Mouse (Mus musculus): ENCODE results near the gene Pes1.
"Not testable (repeated sequence)": the region's sequence is repeated elsewhere in the genome, so short reads cannot be mapped to it uniquely, and the experiment has no call there.

Pes1 gene

DNA sequence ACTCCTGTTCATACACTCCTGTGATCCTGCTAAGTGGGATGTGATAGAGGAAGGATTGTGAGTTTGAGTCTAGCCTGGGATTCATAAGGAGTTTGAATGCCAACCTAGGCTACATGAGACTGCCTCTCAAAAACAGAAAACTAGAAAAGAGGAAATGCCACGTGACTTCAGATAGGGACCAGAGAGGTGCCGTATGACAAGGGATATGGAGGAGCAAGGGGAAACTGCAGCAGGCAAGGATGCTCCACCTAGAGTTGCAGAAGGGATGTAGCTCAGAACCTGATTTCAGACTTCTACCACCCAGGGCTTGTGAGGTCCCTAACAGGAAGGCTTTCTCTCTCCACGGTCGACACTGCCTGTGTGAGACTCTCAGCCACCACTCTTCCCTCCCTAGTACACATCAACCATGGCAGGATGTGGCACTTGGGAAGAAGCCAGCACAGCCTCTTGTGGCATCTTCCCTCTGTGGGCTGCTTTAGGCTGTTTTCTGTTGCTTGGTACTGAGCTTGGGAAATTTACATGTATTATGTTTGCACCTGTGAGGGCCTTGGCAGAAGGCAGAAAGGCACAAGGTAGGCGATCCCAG, 41.5 kb downstream of the Pes1 start:
- no peak for DNase-seq (ENCODE audit: low spot score in 2 of 2)

DNA sequence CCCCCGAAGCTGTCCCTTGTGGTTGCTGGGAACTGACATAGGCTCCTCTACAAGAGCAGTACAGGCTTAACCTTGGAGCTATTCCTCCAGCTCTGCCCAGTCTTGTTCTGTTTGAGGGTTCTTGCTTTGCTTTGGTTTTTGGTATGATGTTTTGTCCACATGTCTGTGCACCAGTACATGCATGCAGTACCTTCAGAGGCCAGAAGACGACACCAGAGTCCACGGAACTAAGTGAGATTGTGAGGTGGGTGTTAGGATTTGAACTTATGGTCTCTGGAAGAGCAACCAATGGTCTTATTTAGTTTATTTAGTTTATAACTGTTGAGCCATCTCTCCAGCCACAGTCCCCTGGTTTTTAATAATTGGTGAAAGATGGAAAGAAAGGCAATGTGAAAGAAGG, 42.7 kb downstream of the Pes1 start:
- DNase-seq (ENCODE audit: low spot score in 2 of 2), result no peak

DNA sequence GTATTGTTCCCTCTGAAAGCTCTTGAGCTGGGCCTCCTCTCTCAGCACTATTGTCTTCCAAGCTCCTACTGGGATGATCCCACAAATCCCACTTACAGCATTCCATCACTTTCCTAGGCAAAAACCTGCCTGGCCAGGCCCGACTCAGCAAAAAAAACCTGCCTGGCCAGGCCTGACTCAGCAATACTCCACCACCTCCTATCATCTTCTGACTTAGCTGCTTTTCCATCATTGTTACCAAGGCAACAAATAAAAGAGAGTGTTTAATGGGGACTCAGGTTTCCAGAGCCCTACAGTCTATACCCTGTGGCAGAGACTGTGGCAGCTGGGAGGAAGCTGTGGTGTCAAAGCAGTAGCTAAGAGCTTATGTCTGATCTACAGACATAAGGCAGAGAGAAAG, 48.8 kb downstream of the Pes1 start:
- no peak for DNase-seq (ENCODE audit: low spot score in 2 of 2)

DNA sequence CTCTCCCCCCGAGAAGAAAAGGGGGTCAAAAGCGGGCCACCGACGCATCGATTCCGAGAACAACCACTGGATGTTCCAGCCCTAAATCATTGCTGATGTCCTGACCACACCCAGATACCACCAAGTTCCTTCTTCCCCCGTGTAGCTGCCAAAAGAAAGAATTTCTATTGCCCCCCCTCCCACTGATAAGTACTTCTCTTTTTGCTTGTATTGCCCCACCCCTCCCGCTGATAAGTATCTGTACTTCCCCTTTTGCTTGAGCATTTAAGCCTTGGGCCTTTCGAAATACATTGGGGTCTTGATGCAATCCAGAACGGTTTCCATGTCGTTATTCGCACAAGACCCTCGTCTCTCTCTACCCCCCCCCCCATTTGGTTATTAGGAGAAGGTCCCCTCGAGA, 52.0 kb downstream of the Pes1 start:
- DNase-seq (ENCODE audit: low spot score in 2 of 2), result not testable (repeated sequence)

DNA sequence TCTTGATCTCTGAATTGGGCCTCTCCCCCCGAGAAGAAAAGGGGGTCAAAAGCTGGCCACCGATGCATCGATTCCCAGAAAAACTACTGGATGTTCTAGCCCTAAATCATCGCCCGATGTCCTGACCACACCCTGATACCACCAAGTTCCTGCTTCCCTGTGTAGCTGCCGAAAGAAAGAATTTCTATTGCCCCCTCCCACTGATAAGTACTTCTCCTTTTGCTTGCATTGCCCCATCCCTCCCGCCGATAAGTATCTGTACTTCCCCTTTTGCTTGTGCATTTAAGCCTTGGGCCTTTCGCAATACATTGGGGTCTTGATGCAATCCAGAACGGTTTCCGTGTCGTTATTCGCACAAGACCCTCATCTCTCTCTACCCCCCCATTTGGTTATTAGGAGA, 58.3 kb downstream of the Pes1 start:
- DNase-seq (ENCODE audit: low spot score in 2 of 2), result not testable (repeated sequence)

DNA sequence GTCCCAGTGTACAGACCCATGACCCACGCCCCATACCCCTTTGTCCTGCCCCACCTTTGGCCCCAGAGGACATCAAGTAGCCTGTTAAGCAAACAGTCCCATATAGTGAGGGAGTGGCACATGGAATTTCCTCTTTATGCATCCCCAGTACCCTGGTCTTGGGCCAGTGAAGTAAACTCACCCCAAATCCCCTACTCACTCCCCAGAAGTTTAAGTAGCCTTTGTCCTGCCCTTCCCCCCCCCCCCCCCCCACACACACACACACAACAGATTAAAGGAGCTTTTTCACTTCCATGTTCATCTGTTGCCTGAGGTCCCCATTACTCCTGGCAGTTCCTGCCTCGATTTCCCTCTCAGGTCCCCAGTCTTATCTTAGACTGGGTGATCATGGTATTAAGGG, 59.5 kb downstream of the Pes1 start:
- DNase-seq (ENCODE audit: low spot score in 2 of 2), result no peak

DNA sequence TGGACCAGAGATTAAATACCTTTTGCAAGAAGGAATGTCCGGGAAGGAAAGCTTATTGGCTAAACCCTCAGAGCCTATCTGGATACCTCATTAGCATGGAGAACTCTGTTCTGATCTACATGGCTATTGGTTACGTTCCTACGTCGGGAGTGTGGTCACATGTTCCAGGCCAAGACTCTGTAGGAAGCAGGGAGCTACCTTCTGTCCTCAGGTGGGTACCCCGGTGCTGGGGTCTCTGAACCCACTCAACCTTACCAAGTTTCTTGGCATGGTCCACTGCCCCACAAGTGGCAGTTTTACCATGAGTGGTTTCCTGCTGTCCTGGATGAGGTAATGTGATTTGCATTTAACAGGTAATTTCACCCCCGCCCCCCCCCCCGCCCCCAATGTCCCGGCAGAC, 63.3 kb downstream of the Pes1 start:
- no peak for DNase-seq (ENCODE audit: low spot score in 2 of 2)

DNA sequence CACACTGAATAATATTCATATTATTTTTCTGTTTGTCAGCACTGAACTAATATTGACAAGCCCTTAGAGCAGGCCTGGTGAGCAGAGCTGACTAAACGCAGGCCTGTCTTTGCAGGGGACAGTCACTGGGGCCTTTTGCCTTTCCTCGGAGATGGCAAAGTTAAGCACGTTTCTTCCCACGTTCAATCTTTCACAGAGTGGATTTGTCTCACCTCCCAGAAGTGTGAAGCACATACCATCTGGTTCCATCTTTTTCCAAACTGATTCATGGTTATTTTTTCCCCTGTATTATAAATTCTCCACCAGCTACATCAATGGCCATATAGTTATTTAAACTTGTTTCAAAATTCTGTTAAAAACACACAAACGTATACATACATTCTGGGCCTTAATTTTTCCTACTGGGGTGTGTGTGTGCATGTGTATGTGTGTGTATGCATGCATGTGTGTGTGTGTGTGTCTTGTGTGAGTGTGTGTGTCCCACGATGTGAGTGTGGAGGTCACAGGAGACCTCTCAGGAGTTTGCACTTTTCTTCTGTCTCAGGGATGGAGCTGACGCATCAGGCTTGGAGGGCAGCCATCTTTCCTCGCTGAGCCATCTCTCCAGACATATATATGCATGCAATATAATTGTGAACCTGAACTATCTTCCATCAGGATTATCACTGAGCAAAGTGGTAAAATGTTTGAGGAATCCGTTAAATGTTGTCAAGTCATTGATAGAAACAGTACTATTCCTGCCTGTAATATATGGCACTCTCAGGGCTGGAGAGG, 64.0 kb downstream of the Pes1 start:
- no peak for DNase-seq (ENCODE audit: low spot score in 2 of 2)

DNA sequence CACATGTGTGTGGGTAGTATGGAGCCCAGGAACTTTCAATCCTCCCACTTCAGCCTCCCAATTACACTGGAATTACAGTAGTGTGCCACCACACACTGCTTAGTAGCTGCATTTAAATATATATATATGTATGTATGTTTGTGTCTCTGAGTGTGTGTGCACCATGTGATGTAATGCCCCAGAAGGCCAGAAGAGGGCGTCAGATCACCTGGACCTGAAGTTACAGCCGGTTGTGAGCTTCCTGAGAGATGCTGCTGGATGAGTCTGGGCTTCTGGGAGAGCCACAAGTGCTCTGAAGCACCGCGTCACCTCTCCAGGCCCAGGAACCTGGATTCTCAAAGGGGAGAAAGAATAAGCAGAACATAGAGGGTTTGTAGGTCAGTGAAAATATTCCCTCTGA, 65.6 kb downstream of the Pes1 start:
- DNase-seq (ENCODE audit: low spot score in 2 of 2), result no peak

All from natural killer cell, adult 2 months (primary cell).